Mouse (Mus musculus) gastrocnemius, postnatal 25 days (tissue): Measurements from ENCODE around the gene Csf2. TPM values are rescaled to one million over a fixed set of nuclear protein-coding genes. Genes with fewer than 3 reads are reported as not detected.

Experiments used
- DNase-seq: peaks from one replicate; pipeline ENCODE4 v3.0.0; 2022
- total RNA-seq, 2 experiments: library from RNA; stranded (reverse); gene quantifications; 1 replicate in 1 of 2; 2 replicates in 1 of 2; pipeline ENCODE4 v1.2.3; 2021

Csf2 gene
- total RNA-seq, 2 experiments from 2014 or later, result not detected

DNA sequence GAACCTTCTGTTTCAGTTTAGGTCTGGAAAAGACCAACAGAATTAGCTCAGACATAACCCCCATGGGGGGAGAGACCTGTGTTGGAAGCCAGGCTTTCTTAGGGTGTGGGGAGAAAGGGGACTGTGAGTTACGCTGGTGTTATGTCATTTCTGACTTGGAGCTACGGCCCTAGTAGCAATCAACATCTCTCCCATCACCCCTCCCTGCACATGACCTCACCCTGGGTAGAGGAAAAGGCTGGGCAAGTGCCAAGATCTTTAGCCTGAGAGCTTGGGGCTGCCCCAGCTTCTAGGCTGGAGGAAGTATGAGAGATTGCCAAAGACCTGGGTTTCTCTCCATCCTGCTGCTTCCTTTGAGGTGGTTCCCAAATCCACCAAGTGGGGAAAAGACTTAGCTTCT, 12.5 kb downstream of the Csf2 start:
- DNase-seq, result peak; percentile 53

- no peak for DNase-seq
These were observed 22.0 kb downstream of the Csf2 start for GRCm38 (mm10) chr11:54227478-54227877.

GRCm38 (mm10) chr11:54224475-54224986, 24.9 kb downstream of the Csf2 start:
- peak; percentile 21 for DNase-seq

GRCm38 (mm10) chr11:54223637-54224474, 25.6 kb downstream of the Csf2 start:
- DNase-seq, result no peak

DNA sequence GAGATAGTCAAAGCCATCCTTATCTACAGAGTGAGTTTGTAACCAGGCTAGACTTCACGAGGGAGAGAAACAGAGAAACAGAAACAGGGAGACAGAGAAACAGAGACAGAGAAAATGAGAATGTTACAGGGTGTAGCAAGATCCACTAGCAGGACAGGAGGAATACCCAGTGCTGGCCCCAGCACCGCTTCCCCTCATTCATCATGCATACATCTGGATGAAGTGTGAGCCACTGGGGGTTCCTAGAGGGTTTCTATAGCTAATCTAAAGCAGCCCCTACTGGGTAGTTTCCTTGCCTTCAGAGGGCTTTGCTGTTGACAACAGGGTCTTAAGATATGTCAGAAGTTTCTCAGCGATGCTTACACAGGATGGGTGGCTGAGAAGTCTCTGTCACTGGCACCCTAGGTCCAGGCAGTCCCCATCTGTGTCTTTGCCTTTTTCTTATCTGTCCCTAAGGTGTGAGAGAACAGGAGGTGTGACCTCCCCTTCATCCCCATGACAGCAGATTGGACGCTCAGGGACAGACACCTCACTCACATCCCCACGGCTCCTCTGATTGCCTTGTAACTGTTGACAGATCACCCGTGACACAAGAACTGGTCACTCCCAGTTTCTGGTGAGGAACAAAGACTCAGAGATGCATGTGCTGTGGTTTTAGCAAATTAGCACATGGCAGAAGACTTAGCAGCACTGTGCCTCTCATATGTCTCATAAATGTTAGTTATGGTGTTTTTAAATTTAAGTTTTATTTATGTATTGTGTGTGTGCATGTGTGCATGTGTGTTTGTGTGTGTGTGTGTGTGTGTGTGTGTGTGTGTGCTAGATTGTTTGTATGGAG, 29.3 kb downstream of the Csf2 start:
- DNase-seq, result no peak

- no peak for DNase-seq
These were observed 30.3 kb downstream of the Csf2 start for GRCm38 (mm10) chr11:54219191-54219590.

GRCm38 (mm10) chr11:54217384-54217783, 32.1 kb downstream of the Csf2 start:
- DNase-seq, result no peak

DNA sequence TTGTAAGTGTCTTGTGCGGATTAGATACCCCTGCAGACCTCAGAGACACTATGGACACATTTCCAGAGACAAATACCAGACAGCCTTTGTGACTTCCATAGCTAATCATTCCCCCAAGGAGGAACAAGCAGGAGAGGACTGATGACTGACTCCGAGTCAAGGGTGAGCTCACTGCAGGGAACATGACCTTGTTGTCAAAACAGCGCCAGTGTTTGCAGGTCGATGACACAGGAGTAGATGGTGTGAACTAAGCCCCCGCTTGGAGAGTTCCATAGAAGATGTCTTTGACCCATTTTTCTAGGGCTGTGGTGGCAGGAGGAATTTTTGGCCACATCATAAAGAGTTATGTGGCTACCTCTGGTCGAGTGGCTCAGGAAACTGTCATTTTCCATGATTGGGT, 33.4 kb downstream of the Csf2 start:
- DNase-seq, result no peak

DNA sequence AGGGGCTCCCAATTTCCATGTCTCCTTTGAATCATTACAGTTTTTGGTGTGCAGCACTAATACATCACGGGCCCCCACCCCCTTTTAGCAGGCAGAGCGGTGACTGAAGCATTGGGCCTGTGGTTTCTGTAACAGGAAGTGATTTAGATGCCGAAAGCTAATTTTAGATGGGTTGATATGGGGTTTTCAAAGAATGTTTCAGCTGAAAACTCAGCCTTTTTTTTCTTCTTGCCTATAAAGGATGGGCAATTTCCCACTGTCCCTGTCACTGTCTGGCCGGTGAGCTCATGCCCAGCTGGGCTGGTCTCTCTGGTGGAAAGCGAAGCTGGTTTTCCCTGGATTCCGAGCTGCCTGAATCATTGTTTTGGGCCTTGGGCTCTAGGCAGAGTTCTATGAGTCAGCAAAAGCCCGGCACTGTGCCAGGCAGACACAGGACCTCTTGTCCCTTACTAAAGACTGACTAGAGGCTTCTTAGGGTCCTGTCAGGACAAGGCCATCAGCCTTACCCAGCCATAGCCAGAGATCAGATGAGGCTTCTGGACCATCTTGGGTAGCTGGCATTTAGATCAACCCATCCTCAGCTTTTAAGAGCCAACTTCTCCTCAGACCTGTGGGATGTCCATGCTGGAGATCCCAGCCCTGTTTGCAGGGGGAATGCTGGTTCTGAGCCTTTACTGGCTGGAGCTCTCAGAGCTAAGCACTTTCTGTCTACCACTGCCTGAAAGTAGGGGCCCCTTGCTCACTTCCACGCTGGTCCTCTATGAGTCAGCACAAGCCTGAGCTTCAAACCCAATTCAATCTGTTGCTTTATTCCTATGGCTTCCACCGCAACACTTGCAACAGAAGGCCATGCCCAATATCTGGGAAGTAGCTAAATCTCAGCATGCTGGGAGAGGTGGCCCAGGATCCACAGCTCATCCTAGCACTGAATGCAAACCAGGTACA, 34.7 kb downstream of the Csf2 start:
- peak; percentile 85 for DNase-seq

GRCm38 (mm10) chr11:54213631-54214030, 35.8 kb downstream of the Csf2 start:
- DNase-seq, result no peak

DNA sequence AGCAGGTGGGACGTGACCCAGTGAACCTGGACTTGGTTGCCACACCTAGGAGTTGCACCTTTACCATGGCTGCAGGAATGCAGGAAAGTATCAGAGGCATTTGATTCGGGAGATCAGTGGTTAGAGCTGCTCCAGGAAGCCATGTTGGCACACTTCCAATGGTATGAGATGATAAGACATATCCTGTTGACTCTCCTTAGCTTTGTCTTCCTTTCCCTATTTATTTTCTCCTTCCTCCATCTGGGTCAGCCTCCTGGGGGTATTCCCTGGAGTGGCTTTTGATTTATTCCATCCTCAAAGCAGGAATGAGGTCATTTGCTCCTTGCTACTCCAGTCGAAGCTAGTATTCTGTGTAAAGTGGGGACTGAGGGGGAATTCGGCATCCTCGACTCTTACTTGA, 42.5 kb downstream of the Csf2 start:
- DNase-seq, result no peak

DNA sequence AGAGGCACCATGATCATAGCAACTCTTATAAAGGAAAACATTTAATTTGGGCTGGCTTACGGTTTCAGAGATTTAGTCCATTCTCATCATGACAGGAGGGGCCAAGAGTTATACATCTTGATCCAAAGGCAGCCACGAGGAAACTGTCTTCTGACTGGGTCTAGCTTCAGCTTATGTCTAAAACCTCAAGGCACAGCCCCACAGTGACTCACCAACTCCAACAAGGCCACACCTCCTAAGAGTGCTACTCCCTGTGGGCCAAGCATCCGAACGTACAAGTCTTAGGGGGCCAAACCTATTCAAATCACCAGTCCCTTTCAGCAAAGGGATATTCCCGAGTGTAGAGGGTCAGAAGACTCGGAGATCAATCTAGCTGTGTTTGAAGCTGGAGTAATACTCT, 44.1 kb downstream of the Csf2 start:
- no peak for DNase-seq

- no peak for DNase-seq
These were observed 44.7 kb downstream of the Csf2 start for GRCm38 (mm10) chr11:54204781-54205180.

DNA sequence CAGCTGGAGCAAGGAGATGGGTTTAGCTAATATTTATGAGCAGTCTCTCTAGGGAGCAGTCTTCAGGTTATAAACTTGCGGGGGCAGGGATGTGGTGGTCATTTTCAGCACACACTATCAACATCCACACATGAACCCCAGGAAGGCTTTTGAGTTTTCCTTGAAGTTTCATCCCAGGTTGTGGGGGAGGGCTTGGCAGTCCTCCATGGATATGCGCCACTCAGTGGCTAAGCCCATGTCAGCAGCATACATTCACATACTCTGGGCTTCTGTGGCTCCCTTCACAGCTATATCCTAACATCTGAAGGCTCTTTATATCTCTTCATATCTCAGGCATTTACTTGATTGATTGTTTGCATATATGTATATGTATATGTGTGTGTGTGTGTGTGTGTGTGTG, 46.3 kb downstream of the Csf2 start:
- DNase-seq, result no peak

- no peak for DNase-seq
These were observed 47.4 kb downstream of the Csf2 start for GRCm38 (mm10) chr11:54201881-54202685.

DNA sequence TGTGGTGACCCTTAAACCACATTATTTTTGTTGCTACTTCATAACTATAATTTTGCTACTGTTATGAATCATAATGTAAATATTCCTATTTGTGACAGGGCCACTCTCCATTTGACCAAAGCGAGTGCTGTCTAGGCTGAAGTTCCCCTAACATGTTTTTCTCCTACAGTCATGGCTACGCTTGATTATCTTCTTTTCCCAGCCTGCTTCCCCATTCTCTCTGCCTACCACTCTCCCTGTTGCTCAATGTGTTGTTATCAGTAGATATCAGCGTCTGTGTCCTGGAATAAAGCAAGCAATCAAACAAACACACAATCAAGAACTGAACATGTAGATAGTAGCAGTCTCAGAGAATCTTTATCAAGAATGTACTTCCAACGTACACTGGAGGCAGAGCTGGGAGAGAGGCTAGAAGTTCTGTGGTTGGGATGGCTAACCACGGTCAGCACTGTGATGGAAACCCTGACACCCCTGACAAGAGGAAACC, 48.1 kb downstream of the Csf2 start:
- no peak for DNase-seq
